In genomic region chr17:53386863-53387262, GRCm38 (mm10) we compare ENCODE assay signal across 24 mouse cellular contexts.
DNase-seq lines count a peak whose midpoint lies in the region; ATAC-seq lines count a peak whose summit lies in the region.
"Had no signal": no experiment of that assay in that cellular context is flagged by ENCODE, and none has a peak within 500 bp of the region (broad histone marks: within the 10 kb centered on the region; RNA-seq: fewer than 3 reads in every experiment).

No protein-coding gene starts in this region.

- no peak overlapping the region for H3K4me3 ChIP-seq in hindbrain, embryonic 16.5 days (ENCODE audit: low read length)
- no peak overlapping the region for H3K4me3 ChIP-seq in hindbrain, embryonic 12.5 days
- no peak overlapping the region for H3K4me3 ChIP-seq in midbrain, embryonic 14.5 days (replicated peaks; ENCODE audit: low read depth, low read length)
- H3K4me3 ChIP-seq in midbrain, embryonic 16.5 days (ENCODE audit: low read depth, low read length): no peak overlapping the region
- H3K4me3 ChIP-seq in neural tube, embryonic 14.5 days (ENCODE audit: low read depth, low read length): no peak overlapping the region
- no peak overlapping the region for H3K4me3 ChIP-seq in neural tube, embryonic 15.5 days (replicated peaks)
- H3K4me3 ChIP-seq: embryonic facial prominence, embryonic 13.5 days; embryonic facial prominence, embryonic 15.5 days; erythroblast, embryonic 14.5 days; forebrain, embryonic 10.5 days; forebrain, embryonic 12.5 days had no signal

- peak; percentile 2 for DNase-seq in midbrain, embryonic 14.5 days
- no peak for DNase-seq in neural tube, embryonic 10.5 days (ENCODE audit: extremely low spot score, low spot score)
- DNase-seq in heart, adult 11 months: no peak
- DNase-seq: adrenal gland, adult 2 months; adrenal gland, postnatal 10 days; adrenal gland, postnatal 25 days; cerebellum, adult 11-12 months; cerebellum, adult 2 months; cerebellum, adult 9-10 months; cerebellum, postnatal 10 days; cerebellum, postnatal 36 days; embryo, embryonic 11 days had no signal

- H3K27me3 ChIP-seq in hindbrain, embryonic 16.5 days (replicated peaks; ENCODE audit: control insufficient read depth, insufficient read depth, low read length): no peaks in the 10 kb centered on the region
- H3K27me3 ChIP-seq in hindbrain, embryonic 12.5 days: no peaks in the 10 kb centered on the region
- H3K27me3 ChIP-seq in midbrain, embryonic 14.5 days (ENCODE audit: control insufficient read depth, insufficient read depth, low read length): no peaks in the 10 kb centered on the region
- H3K27me3 ChIP-seq in midbrain, embryonic 16.5 days (ENCODE audit: control insufficient read depth, insufficient read depth, low read depth, low read length): no peaks in the 10 kb centered on the region
- no peaks in the 10 kb centered on the region for H3K27me3 ChIP-seq in neural tube, embryonic 14.5 days (ENCODE audit: control insufficient read depth, insufficient read depth, low read length)
- H3K27me3 ChIP-seq in neural tube, embryonic 15.5 days (replicated peaks): no peaks in the 10 kb centered on the region
- H3K27me3 ChIP-seq: embryonic facial prominence, embryonic 13.5 days; embryonic facial prominence, embryonic 15.5 days; forebrain, embryonic 12.5 days had no signal

- H3K4me2 ChIP-seq in hindbrain, embryonic 16.5 days (ENCODE audit: low read length): no peak overlapping the region
- H3K4me2 ChIP-seq in hindbrain, embryonic 12.5 days (replicated peaks): no peak overlapping the region
- no peak overlapping the region for H3K4me2 ChIP-seq in midbrain, embryonic 14.5 days (ENCODE audit: low read length)
- no peak overlapping the region for H3K4me2 ChIP-seq in midbrain, embryonic 16.5 days (ENCODE audit: low read length)
- no peak overlapping the region for H3K4me2 ChIP-seq in neural tube, embryonic 14.5 days (ENCODE audit: low read depth, low read length)
- no peak overlapping the region for H3K4me2 ChIP-seq in neural tube, embryonic 15.5 days
- H3K4me2 ChIP-seq: embryonic facial prominence, embryonic 13.5 days; embryonic facial prominence, embryonic 15.5 days; forebrain, embryonic 12.5 days had no signal

- WGBS in hindbrain, embryonic 16.5 days: 72% methylated on average over 6 of the region's 6 CpGs
- WGBS in hindbrain, embryonic 12.5 days: 84% methylated on average over 6 of the region's 6 CpGs
- 80% methylated on average over 6 of the region's 6 CpGs for WGBS in midbrain, embryonic 14.5 days
- WGBS in midbrain, embryonic 16.5 days: 68% methylated on average over 6 of the region's 6 CpGs
- 69% methylated on average over 6 of the region's 6 CpGs for WGBS in neural tube, embryonic 14.5 days
- WGBS in neural tube, embryonic 15.5 days: 57% methylated on average over 6 of the region's 6 CpGs

- peak; percentile 50; the same call in 1 of the 2 replicates for ATAC-seq in hindbrain, embryonic 16.5 days
- no peak for ATAC-seq in hindbrain, embryonic 12.5 days (ENCODE audit: low FRiP score)
- ATAC-seq in midbrain, embryonic 14.5 days (ENCODE audit: low FRiP score, low TSS enrichment): no peak
- ATAC-seq in midbrain, embryonic 16.5 days: no peak
- peak; percentile 34; the same call in 1 of the 2 replicates for ATAC-seq in neural tube, embryonic 14.5 days (ENCODE audit: low read depth)
- ATAC-seq in neural tube, embryonic 15.5 days (ENCODE audit: low FRiP score): peak; percentile 62
- ATAC-seq: forebrain, embryonic 14.5 days; forebrain, embryonic 16.5 days had no signal

- H3K36me3 ChIP-seq in hindbrain, embryonic 16.5 days (ENCODE audit: control insufficient read depth, insufficient read depth, low read length): no peaks in the 10 kb centered on the region
- no peaks in the 10 kb centered on the region for H3K36me3 ChIP-seq in hindbrain, embryonic 12.5 days
- no peaks in the 10 kb centered on the region for H3K36me3 ChIP-seq in midbrain, embryonic 14.5 days (ENCODE audit: control insufficient read depth, insufficient read depth, low read length)
- H3K36me3 ChIP-seq in midbrain, embryonic 16.5 days (ENCODE audit: control insufficient read depth, insufficient read depth, low read length): no peaks in the 10 kb centered on the region
- no peaks in the 10 kb centered on the region for H3K36me3 ChIP-seq in neural tube, embryonic 14.5 days (ENCODE audit: control insufficient read depth, insufficient read depth, low read length)
- H3K36me3 ChIP-seq in neural tube, embryonic 15.5 days: no peaks in the 10 kb centered on the region
- H3K36me3 ChIP-seq: embryonic facial prominence, embryonic 13.5 days; embryonic facial prominence, embryonic 15.5 days; forebrain, embryonic 10.5 days; forebrain, embryonic 12.5 days had no signal

- H3K9me3 ChIP-seq in hindbrain, embryonic 16.5 days (ENCODE audit: control insufficient read depth, low read length): no peaks in the 10 kb centered on the region
- no peaks in the 10 kb centered on the region for H3K9me3 ChIP-seq in hindbrain, embryonic 12.5 days (replicated peaks)
- H3K9me3 ChIP-seq in midbrain, embryonic 14.5 days (ENCODE audit: control insufficient read depth, low read length): no peaks in the 10 kb centered on the region
- H3K9me3 ChIP-seq in midbrain, embryonic 16.5 days (replicated peaks; ENCODE audit: control insufficient read depth, low read length, poor library complexity, severe bottlenecking): no peaks in the 10 kb centered on the region
- H3K9me3 ChIP-seq in neural tube, embryonic 14.5 days (ENCODE audit: control insufficient read depth, low read length): no peaks in the 10 kb centered on the region
- no peaks in the 10 kb centered on the region for H3K9me3 ChIP-seq in neural tube, embryonic 15.5 days (replicated peaks)
- H3K9me3 ChIP-seq: embryonic facial prominence, embryonic 13.5 days; embryonic facial prominence, embryonic 15.5 days; forebrain, embryonic 10.5 days; forebrain, embryonic 12.5 days had no signal

- H3K9ac ChIP-seq in hindbrain, embryonic 16.5 days (ENCODE audit: low read depth, low read length): no peak overlapping the region
- no peak overlapping the region for H3K9ac ChIP-seq in hindbrain, embryonic 12.5 days
- no peak overlapping the region for H3K9ac ChIP-seq in midbrain, embryonic 14.5 days (replicated peaks; ENCODE audit: low read length)
- H3K9ac ChIP-seq in midbrain, embryonic 16.5 days (ENCODE audit: low read depth, low read length): no peak overlapping the region
- no peak overlapping the region for H3K9ac ChIP-seq in neural tube, embryonic 14.5 days (replicated peaks; ENCODE audit: low read depth, low read length)
- no peak overlapping the region for H3K9ac ChIP-seq in neural tube, embryonic 15.5 days (replicated peaks)
- H3K9ac ChIP-seq: embryonic facial prominence, embryonic 13.5 days; embryonic facial prominence, embryonic 15.5 days; forebrain, embryonic 12.5 days had no signal

- H3K27ac ChIP-seq in hindbrain, embryonic 16.5 days (ENCODE audit: low read depth, low read length): no peak overlapping the region
- H3K27ac ChIP-seq in hindbrain, embryonic 12.5 days: no peak overlapping the region
- H3K27ac ChIP-seq in midbrain, embryonic 14.5 days (replicated peaks; ENCODE audit: low read depth, low read length): no peak overlapping the region
- no peak overlapping the region for H3K27ac ChIP-seq in midbrain, embryonic 16.5 days (ENCODE audit: low read length)
- no peak overlapping the region for H3K27ac ChIP-seq in neural tube, embryonic 14.5 days (ENCODE audit: low read depth, low read length)
- H3K27ac ChIP-seq in neural tube, embryonic 15.5 days (replicated peaks): no peak overlapping the region
- H3K27ac ChIP-seq: embryonic facial prominence, embryonic 13.5 days; embryonic facial prominence, embryonic 15.5 days; forebrain, embryonic 10.5 days; forebrain, embryonic 12.5 days had no signal

- no peaks in the 10 kb centered on the region for H3K4me1 ChIP-seq in hindbrain, embryonic 16.5 days (ENCODE audit: control insufficient read depth, insufficient read depth, low read depth, low read length)
- H3K4me1 ChIP-seq in hindbrain, embryonic 12.5 days: no peaks in the 10 kb centered on the region
- H3K4me1 ChIP-seq in midbrain, embryonic 14.5 days (ENCODE audit: control insufficient read depth, insufficient read depth, low read length): no peaks in the 10 kb centered on the region
- H3K4me1 ChIP-seq in midbrain, embryonic 16.5 days (ENCODE audit: control insufficient read depth, insufficient read depth, low read length): no peaks in the 10 kb centered on the region
- H3K4me1 ChIP-seq in neural tube, embryonic 14.5 days (ENCODE audit: control insufficient read depth, insufficient read depth, low read length): no peaks in the 10 kb centered on the region
- no peaks in the 10 kb centered on the region for H3K4me1 ChIP-seq in neural tube, embryonic 15.5 days
- H3K4me1 ChIP-seq: embryonic facial prominence, embryonic 13.5 days; embryonic facial prominence, embryonic 15.5 days; forebrain, embryonic 10.5 days; forebrain, embryonic 12.5 days had no signal

Comparison
In these comparisons a context has a peak if more than half of its experiments do, and no peak if none do; other contexts are left out.
1. ATAC-seq: peak in hindbrain, embryonic 16.5 days (single experiment), neural tube, embryonic 14.5 days (single experiment) and neural tube, embryonic 15.5 days (single experiment); none in hindbrain, embryonic 12.5 days (single experiment), midbrain, embryonic 14.5 days (single experiment) and midbrain, embryonic 16.5 days (single experiment).